Mouse (Mus musculus) Muller cell, postnatal 12 days (primary cell): ENCODE data around the gene Akap12.

Experiments used
- DNase-seq: peaks from one replicate; pipeline ENCODE4 v3.0.0-alpha.2; 2015; ENCODE audit errors: inconsistent ontology term

Gene Akap12

DNA sequence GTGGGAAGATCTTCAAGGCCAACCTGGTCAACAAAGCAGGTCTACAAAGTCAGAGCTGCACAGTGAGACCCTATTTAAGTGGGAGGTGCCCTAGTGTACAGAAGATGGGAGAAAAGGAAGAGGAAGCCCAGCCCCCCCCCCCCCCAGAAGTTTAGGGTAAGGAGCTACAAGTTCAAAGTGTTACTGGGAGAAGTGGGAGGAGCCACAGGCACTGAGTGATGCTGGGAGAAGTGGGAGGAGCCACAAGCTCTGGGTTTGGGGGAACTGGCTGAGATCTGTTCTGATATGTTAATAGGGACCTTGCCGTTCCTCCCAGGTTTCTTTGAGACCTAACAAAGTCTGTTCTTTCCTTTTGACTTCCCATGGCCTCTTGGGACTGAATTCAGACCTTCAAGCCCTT is 18.6 kb downstream of the Akap12 start:
- DNase-seq, result no peak

DNA sequence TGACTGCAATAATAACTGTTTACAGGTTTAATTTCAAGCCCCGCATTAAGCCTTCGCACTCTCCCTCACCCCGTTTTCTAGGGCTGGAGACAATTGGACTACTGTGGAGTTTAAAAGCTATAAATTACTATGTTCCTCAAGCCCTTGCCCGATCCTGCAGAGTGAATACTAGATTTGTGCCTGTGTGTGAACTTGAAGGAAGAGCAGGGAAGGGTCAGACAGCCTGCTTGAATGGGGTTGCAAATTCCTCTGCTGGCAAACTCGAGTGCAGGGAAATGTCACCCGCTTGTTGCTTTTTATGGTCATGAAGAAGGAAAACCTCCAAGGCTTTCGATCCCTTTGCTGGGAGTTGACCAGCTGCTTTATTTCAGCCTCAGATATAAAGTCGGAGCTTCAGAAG is 19.6 kb downstream of the Akap12 start:
- no peak for DNase-seq

- no peak for DNase-seq
These were observed 23.0 kb downstream of the Akap12 start for GRCm38 (mm10) chr10:4289171-4289570.

GRCm38 (mm10) chr10:4289636-4290035 is 23.5 kb downstream of the Akap12 start:
- no peak for DNase-seq

DNA sequence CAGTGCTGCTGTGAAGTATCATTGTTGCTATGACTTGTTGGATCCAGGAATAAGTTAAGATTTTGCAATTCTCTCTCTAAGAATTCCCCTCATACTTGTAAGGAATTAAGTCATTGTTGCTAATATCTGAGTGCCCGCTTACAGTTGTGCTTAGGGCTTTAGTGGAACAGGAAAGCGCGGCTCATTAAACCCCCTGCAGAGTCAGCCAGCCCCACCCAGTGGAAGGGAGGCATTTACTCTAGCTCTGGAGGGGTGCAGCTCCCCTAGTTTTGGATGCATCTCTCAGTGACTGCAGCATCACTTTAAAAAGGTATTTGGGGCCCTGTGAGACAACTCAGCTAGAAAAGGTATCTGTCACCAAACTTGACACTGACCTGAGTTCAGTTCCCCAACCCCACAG is 24.0 kb downstream of the Akap12 start:
- no peak for DNase-seq

DNA sequence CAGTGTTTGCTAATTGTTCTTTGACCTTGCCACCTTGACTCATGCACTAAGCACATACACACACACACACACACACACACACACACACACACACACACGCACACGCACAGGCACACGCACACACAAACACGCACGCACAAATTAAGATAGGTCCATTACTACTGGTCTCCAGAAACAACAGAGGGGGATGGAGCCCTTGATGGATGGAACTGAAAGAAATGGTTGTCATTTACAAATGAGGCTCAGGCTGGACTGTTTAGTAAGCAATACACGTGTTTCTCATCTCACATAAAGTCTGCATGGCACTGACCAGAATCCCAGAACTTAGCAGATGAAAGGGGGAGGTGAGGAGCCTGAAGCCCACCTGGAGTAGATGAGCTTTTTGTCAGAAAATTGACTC is 24.4 kb downstream of the Akap12 start:
- no peak for DNase-seq

DNA sequence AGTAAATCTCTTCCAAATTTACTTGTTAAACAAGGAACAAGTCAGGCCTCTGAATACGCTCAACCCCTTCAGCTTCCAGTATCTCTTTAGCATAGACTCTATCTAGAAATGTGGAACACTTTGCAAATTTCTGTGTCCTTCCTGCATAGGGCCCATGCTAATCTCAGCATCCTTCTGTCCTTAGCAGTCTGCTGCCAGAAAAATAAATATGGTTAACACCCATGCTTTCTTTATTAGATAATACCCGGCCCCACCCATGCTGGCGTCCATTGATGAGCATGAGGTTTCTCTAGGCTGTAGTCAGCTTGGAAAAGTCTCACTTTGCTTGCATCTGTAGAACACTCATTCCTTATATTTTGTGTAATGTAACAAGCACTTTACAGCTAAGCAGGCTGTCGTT is 27.2 kb downstream of the Akap12 start:
- no peak for DNase-seq

DNA sequence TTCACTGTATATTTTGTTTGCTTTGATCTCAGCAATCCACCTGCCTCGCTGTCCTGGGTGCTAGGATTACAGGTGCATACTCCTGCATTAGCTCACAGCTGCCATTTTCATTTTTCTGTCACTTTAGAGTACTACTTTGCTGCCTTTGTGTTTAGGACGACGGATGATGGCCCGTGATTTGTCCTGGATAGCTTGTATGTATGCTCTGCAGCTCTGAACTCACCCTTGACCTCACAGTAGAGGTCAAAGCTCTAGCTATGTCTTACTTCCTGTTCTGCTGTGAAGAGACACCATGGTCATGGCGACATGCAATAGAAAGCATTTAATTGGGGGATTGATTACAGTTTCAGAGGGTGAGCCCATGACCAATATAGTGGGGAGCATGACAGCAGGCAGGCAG is 37.4 kb downstream of the Akap12 start:
- no peak for DNase-seq

DNA sequence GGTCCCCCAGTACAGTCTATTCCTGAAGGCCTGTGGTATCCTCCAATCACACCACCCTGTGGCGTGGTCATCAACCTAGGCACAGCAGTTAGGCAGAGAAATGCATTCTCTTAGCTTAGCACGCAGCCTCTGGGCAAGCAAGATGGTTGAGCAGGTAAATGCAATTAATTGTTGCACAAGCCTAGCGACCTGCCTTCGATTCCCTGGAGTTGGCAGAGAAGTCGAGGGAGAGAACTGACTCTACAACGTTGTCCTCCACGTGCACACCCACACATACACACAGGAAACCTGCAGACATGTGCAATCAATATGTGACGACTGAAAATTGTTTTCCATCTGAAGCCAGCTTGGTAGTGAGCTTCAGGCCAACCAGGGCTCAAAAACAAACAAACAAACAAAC is 57.7 kb downstream of the Akap12 start:
- no peak for DNase-seq

DNA sequence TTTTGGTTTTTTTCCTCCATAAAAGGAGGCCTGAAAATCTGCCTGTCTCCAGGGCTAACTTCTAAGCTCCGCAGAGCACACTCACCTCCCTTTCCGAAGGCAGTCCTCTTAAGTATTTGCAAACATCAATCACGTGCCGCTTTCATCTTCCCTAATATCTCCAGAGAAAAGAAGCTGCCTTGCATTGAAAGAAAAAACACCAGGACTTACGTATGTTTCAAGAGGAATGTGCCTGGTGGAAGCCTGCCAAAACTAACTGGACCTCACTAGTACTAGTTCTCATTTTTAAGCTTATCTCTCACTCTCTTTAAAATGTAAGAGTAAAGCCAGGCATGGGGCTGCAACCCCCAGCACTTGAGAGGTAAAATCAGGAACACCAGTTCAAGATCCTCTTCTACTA is 59.4 kb downstream of the Akap12 start:
- no peak for DNase-seq

DNA sequence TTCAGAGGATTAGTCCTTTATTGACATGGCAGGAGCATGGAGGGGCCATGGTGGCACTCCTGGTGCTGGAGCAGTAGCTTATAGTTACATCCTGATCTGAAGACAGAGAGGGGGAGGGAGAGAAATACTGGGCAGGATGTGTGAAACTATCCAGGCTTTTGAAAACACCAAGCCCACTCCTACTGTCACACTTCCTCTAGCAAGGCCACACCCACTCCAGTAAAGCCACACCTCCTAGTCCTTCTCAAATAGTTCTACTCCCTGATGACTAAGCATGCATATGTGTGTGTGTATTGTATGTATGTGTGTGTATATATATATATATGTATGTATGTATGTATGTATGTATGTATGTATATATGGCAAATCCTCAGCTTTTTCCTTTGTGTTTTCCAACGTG is 61.5 kb downstream of the Akap12 start:
- DNase-seq, result no peak

DNA sequence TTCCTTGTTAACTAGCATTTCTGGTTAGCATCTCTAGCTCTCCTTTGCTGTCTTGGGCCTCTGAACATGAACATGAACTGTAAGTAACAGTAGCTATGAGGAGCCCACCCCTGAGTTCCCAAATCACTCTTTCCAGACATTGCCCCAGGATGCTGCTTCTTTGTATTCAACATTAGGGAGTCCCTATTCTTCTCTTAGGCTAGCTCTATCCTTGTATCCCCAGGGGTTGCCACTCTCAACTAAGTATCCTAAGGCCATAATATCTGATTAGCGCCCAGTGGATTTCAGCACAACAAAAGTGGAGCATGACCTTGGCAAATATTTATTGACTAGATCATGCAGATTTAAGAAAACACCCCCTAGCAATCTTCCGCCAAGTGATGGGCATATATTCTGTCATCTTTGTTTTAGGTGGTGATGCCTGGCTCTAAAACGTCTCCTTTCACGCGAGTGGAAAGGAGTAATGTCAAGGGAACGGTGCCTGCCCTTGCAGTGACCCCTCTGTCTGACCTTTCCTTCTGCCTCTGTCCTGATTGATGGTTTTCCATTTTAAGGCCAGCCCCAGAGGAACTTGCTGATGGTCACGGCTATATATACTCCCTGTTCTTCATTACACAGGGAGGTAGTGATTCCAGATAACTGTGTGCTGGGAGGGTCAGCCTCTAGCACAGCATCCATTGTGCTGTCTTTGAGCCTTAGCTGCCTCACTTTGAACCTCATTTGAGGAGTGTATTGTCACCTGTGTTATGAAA is 66.2 kb downstream of the Akap12 start:
- no peak for DNase-seq

DNA sequence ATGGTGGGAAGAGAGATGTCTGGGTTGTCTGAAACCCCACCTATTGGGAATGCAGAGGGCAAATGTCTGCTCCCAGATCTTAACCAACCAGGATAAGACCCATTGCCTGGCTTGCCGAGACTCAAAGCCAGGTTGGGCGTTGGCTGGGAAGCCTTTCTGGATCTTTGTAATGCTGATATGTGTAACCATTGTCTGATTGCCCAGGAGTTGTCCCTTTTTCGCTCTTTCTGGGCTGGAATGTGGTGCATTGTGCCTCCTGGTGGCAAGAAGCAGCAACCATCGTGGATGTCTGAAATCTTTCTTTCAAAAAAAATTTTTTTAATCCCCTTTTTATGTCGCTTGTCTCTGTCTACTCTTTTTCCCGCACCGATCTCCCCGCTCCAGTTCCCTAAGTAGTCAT is 67.1 kb downstream of the Akap12 start:
- DNase-seq, result peak; percentile 65

- DNase-seq, result peak; percentile 92
These were observed 68.0 kb downstream of the Akap12 start for GRCm38 (mm10) chr10:4334039-4334683.

DNA sequence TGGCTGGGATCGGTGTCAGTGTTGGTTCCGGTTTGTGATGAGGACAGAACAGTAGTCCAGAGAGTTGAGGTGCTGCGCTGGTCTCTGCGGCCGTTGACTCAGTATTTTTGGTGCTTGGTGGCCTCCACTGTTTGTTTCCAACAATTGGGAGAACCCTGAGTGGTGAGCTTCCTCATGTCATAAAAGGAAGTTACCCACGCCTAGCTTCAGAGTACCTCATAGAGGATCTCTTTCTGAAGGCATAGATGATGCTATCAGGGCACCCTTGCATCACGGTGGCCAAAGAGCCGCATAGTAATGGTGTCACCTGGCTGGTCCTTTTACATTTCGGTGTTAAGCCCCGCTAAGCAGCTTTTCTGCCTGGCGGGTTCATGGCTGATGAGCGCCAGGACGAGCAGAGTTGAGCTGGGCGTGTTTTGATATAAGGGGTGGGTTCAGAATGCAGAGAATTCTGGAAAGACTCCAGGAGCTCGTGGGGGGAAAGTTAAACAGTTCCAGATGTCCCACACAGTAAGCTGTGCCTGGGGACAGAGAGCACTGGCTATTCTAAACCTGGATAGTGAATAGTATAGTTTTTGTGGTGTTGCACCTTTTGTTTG is 72.8 kb downstream of the Akap12 start:
- DNase-seq, result peak; percentile 70

GRCm38 (mm10) chr10:4341430-4341829 is 75.2 kb downstream of the Akap12 start:
- peak; percentile 55 for DNase-seq

DNA sequence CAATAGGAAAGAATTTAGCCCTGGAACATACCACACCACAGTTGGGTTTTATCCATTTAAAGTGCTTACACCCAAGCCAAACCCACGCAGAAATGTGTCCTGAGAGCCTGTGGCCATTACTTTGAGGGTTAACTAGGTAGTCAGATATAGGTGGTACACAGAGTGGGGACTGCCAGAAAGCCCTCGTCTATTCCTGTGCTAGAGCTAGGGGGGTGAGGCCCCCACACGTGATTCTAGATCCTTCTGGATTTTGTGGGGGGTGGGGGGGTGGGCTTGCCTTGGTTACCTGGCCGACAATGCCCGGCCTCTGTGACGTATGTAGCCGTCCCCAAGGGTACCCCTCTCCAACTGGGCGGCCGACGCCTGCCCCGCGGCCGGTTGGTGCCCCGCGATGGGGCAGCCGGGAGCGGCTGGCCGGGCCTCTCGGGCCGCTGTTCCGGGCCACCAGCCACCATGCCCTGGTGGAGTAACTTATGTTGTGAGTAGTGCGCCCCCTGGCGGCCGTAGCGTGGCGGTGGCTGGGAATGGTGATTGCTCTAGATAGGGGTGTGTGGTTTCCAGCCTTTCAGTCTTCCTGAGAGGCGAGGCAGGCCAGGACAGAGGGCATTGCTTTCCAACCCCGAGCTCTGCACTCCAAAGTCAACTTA is 80.4 kb downstream of the Akap12 start:
- DNase-seq, result peak; percentile 92

DNA sequence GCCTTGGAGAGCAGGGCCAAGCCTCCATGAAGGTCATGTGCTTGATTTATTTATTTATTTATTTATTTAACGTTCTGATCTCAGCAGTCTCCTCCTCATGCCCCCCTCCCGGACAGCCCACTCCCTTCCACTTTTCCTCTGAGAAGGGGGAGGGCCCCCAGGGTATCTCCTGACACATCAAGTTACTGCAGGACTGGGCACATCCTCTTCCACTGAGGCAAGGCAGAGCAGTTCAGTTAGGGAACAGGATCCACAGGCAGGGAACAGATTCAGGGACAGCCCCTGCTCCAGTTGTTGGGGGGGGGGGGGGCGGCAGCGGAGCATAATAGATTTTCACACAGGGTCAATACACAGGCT is 80.9 kb downstream of the Akap12 start:
- no peak for DNase-seq

- no peak for DNase-seq
These were observed 81.4 kb downstream of the Akap12 start for GRCm38 (mm10) chr10:4347591-4347990.

- DNase-seq, result no peak
These were observed 88.4 kb downstream of the Akap12 start for GRCm38 (mm10) chr10:4354371-4355260.

GRCm38 (mm10) chr10:4355882-4356451 is 89.8 kb downstream of the Akap12 start:
- DNase-seq, result no peak
